Mouse (Mus musculus) liver, embryonic 15.5 days (tissue): ENCODE results near the gene Gm21693. TPM values are rescaled to one million over a fixed set of nuclear protein-coding genes. Genes with fewer than 3 reads are reported as not detected.
"Not testable (repeated sequence)": the region's sequence is repeated elsewhere in the genome, so short reads cannot be mapped to it uniquely, and the experiment has no call there.

Experiments
- ATAC-seq: fragments of 200-750 bp; cut with Nextera tagmentation; 2 replicates; pipeline ENCODE4 v1.8.0; 2017; ENCODE audit warnings: moderate number of reproducible peaks, mild to moderate bottlenecking, moderate library complexity; ENCODE audit not compliant: insufficient read depth
- H3K27ac ChIP-seq: fragments of 300-500 bp; sonication (generic); replicated peaks from 2 replicates; pipeline ENCODE4 v1.5.1; 2015; ENCODE audit warnings: mild to moderate bottlenecking, inconsistent platforms
- H3K27me3 ChIP-seq: fragments of 300-500 bp; sonication (generic); 2 replicates; pipeline ENCODE4 v1.6.1; 2015; ENCODE audit warnings: mild to moderate bottlenecking, inconsistent platforms
- H3K36me3 ChIP-seq: fragments of 300-500 bp; sonication (generic); replicated peaks from 2 replicates; pipeline ENCODE4 v1.6.1; 2015; ENCODE audit warnings: moderate library complexity, mild to moderate bottlenecking, inconsistent platforms
- H3K4me1 ChIP-seq: fragments of 300-500 bp; sonication (generic); replicated peaks from 2 replicates; pipeline ENCODE4 v1.6.1; 2015; ENCODE audit warnings: inconsistent platforms
- H3K4me2 ChIP-seq: fragments of 300-500 bp; sonication (generic); 2 replicates; pipeline ENCODE4 v1.6.1; 2015; ENCODE audit warnings: moderate library complexity, mild to moderate bottlenecking, inconsistent platforms
- H3K4me3 ChIP-seq: fragments of 300-500 bp; sonication (generic); replicated peaks from 2 replicates; pipeline ENCODE4 v1.5.1; 2015; ENCODE audit warnings: mild to moderate bottlenecking, inconsistent platforms
- H3K9ac ChIP-seq: fragments of 300-500 bp; sonication (generic); 2 replicates; pipeline ENCODE4 v1.6.1; 2015; ENCODE audit warnings: moderate library complexity, mild to moderate bottlenecking, inconsistent platforms
- H3K9me3 ChIP-seq: fragments of 300-500 bp; sonication (generic); replicated peaks from 2 replicates; pipeline ENCODE4 v1.6.1; 2016; ENCODE audit warnings: inconsistent platforms
- WGBS: fragments of 180-500 bp; shearing (Covaris S2); methylation state at CpG from one replicate; pipeline ENCODE4 v1.1.7; 2015; ENCODE audit warnings: mixed read lengths; ENCODE audit not compliant: insufficient replicate concordance; 5-methylcytosine and 5-hydroxymethylcytosine counted together
- polyA plus RNA-seq: library from polyadenylated mRNA; unstranded; fragments of >200 nt; fragmentation: Nextera tagmentation; extraction: Ambion mirVana; gene quantifications from 2 replicates; pipeline ENCODE4 v1.2.1, GENCODE M21; 2015

The Gm21693 gene
- not detected in 2 replicates for polyA plus RNA-seq

DNA sequence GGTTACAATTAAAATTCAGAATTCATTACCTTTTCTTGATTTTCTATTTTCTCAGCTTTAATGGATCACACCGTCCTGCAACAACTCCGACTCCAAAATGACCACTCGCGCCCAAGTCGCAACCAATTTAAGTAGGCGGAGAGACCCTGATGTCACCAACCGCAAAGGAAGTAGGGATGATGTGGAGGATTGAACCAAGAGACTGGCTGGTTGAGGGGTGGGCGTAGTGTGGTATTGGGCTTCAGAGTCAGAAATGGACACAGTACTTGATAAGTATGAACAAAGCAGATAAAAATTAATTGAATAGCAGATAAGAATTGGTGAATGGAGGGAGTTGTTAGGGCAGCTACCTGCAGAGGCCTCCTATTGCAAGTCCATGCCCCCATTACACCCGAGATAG, at the start of gene Gm21693:
Gm21693 (minus strand) TSS at position 101 of the 400 bp plus-strand sequence.
- H3K27me3 ChIP-seq, H3K4me2 ChIP-seq, H3K9me3 ChIP-seq, H3K4me1 ChIP-seq, ATAC-seq, H3K9ac ChIP-seq, H3K36me3 ChIP-seq, H3K27ac ChIP-seq, H3K4me3 ChIP-seq: not testable (repeated sequence)
- no CpG with 5 or more reads among the region's 9 CpGs for WGBS

DNA sequence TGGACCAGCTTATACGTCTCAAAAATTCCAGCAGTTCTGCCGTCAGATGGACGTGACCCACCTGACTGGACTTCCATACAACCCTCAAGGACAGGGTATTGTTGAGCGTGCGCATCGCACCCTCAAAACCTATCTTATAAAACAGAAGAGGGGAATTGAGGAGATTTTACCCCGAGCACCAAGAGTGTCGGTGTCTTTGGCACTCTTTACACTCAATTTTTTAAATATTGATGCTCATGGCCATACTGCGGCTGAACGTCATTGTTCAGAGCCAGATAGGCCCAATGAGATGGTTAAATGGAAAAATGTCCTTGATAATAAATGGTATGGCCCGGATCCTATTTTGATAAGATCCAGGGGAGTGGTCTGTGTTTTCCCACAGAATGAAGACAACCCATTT, 4.5 kb downstream of the Gm21693 start:
- H3K4me3 ChIP-seq, H3K27ac ChIP-seq, H3K4me1 ChIP-seq, H3K9ac ChIP-seq, H3K9me3 ChIP-seq, H3K4me2 ChIP-seq, H3K36me3 ChIP-seq, ATAC-seq, H3K27me3 ChIP-seq: not testable (repeated sequence)
- no CpG with 5 or more reads among the region's 11 CpGs for WGBS

- WGBS, result no CpG with 5 or more reads among the region's 9 CpGs
- not testable (repeated sequence) for H3K9ac ChIP-seq, ATAC-seq, H3K4me1 ChIP-seq, H3K4me2 ChIP-seq, H3K27ac ChIP-seq, H3K9me3 ChIP-seq, H3K4me3 ChIP-seq, H3K27me3 ChIP-seq, H3K36me3 ChIP-seq
Observed at GRCm38 (mm10) chrY:3306349-3306748, 38.8 kb downstream of the Gm21693 start, which contains the start of gene Gm21677. Gm21677 (minus strand) TSS chrY:3306449.

Other genes starting within 250 kb of the Gm21693 start
- gene Gm21677, start 38.9 kb downstream of the Gm21693 start, polyA plus RNA-seq, result not detected in 2 replicates
- gene Gm21704, start 64.8 kb upstream of the Gm21693 start, polyA plus RNA-seq, result not detected in 2 replicates
- gene Gm21708, start 64.8 kb upstream of the Gm21693 start, polyA plus RNA-seq, result not detected in 2 replicates